Mouse (Mus musculus): ENCODE data around the gene Pgp. TPM values are rescaled to one million over a fixed set of nuclear protein-coding genes. Genes with fewer than 3 reads are reported as not detected.
"Not testable (repeated sequence)": the region's sequence is repeated elsewhere in the genome, so short reads cannot be mapped to it uniquely, and the experiment has no call there.

Pgp gene
- polyA plus RNA-seq, 1 experiment from 2014 or later = 81.0 TPM

DNA sequence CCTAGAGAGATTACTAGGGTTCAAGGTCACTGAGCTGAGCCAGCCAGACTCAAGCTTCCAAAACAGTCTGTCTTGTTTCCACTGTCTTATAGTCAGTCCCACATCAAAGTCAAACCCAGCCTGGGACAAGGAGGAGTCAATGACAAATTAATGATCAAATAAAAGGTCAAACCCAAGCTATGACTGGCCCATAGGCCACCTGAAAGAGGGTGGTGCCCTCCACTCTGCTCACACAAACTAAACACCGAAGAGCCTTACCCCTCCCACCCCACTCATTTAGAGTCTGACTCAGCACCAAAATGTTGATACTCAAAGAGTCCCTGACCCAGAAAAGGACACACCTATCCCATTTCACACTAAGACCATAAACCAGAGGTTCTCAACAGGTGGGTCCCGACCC, 16.8 kb upstream of the Pgp start:
- Histone ChIP-seq H3K4me1 (replicated peaks; ENCODE audit: control insufficient read depth, insufficient read depth, low read length) (peaks cover 8% of the 10 kb centered on the region), H3K4me3 (ENCODE audit: low read depth, low read length) (no peak overlapping the region), H3K36me3 (ENCODE audit: control insufficient read depth, insufficient read depth, low read length) (peaks cover 36% of the 10 kb centered on the region), H3K4me2 (ENCODE audit: low read length) (no peak overlapping the region), H3K27ac (ENCODE audit: low read depth) (no peak overlapping the region), H3K9ac (ENCODE audit: low read length) (no peak overlapping the region), H3K9me3 (ENCODE audit: control insufficient read depth, low read length) (no peaks in the 10 kb centered on the region), H3K27me3 (replicated peaks; ENCODE audit: control insufficient read depth, insufficient read depth, low read length) (no peaks in the 10 kb centered on the region)
- WGBS = 74% methylated on average over 2 of the region's 2 CpGs
- no peak for ATAC-seq (replicated peaks; ENCODE audit: low FRiP score, low TSS enrichment, low read depth)
- no peak for DNase-seq (ENCODE audit: low spot score)

DNA sequence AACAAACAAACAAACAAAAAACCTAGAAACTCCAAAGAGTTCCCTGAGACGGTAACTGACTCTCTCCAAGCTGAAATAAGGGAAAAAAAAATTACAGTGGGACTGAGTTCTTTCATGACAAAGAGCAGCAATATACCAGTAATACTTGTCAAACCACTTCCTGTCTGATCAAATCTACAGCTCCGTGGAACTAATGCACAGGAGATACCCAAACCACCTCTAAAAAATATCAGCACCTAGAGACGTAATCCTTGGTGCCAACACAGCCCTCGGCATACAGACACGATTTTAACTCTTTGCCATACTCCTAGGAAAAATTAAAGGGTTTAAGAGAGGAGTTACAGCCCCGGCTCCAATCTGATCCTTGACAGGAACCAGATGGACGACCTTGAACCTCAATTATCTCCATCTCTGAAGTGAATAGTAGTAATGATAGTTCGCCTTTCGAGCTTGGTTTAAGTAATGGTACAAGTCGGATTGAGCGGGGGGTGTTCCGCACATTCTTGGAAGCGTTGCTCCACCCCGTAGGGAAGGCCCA, 15.9 kb upstream of the Pgp start:
- H3K4me1 ChIP-seq (replicated peaks; ENCODE audit: control insufficient read depth, insufficient read depth, low read length) = peaks cover 8% of the 10 kb centered on the region
- peak overlapping the region; percentile 97 for H3K27ac ChIP-seq (ENCODE audit: low read depth)
- peak overlapping the region; percentile 79 for H3K4me2 ChIP-seq (ENCODE audit: low read length)
- 3% methylated on average over 14 of the region's 14 CpGs for WGBS
- H3K4me3 ChIP-seq (ENCODE audit: low read depth, low read length) = peak overlapping the region; percentile 90
- ATAC-seq (replicated peaks; ENCODE audit: low FRiP score, low TSS enrichment, low read depth) = no peak; the same call in none of the 2 replicates
- H3K9me3 ChIP-seq (ENCODE audit: control insufficient read depth, low read length) = no peaks in the 10 kb centered on the region
- peak overlapping the region; percentile 89 for H3K9ac ChIP-seq (ENCODE audit: low read length)
- DNase-seq (ENCODE audit: low spot score) = no peak
- H3K27me3 ChIP-seq (replicated peaks; ENCODE audit: control insufficient read depth, insufficient read depth, low read length) = no peaks in the 10 kb centered on the region
- H3K36me3 ChIP-seq (ENCODE audit: control insufficient read depth, insufficient read depth, low read length) = peaks cover 27% of the 10 kb centered on the region

DNA sequence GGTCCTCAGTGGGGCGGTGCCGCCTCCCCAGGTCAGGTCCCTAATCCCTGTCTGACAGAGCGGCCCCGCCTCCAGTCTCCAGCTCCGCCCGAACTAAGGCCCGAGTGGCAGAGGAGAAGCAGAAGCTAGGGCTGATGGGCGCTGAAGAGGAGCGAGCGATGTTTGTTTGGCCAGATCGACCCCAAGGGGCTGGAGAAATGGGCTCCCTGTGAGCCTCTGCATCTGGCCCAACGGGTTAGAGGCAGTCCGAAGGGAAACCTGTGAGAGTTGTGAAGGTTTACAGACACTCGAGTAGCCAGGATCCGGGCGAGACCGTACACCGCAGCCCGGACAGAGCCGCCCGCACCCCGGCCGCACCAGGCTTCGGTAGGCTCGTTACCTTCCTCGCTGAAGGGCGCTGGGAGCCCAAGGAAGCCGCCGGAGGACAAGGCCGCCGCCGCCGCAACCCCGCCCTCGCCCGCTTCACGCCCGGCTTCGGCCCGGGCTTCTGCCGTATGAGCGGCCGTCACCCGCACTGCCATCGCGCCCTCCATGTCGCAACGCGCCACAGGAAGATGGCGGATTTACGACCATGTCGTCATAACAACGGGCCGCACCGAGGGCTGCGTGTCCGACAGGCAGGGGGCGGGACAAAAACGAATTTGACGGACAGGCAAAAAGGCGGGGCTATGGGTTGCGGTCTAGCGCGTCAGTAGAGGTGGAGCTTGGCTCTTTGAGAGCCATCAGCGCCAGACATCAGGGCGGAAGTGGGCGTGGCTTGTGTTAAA, 15.3 kb upstream of the Pgp start:
- DNase-seq (ENCODE audit: low spot score) = peak; percentile 100
- under 1% methylated on average over 67 of the region's 67 CpGs for WGBS
- no peaks in the 10 kb centered on the region for H3K27me3 ChIP-seq (replicated peaks; ENCODE audit: control insufficient read depth, insufficient read depth, low read length)
- peak; percentile 93 for ATAC-seq (replicated peaks; ENCODE audit: low FRiP score, low TSS enrichment, low read depth)
- H3K4me3 ChIP-seq (ENCODE audit: low read depth, low read length) = peak overlapping the region; percentile 90
- H3K4me1 ChIP-seq (replicated peaks; ENCODE audit: control insufficient read depth, insufficient read depth, low read length) = peaks cover 8% of the 10 kb centered on the region
- H3K9me3 ChIP-seq (ENCODE audit: control insufficient read depth, low read length) = no peaks in the 10 kb centered on the region
- H3K4me2 ChIP-seq (ENCODE audit: low read length) = peak overlapping the region; percentile 79
- H3K36me3 ChIP-seq (ENCODE audit: control insufficient read depth, insufficient read depth, low read length) = peaks cover 20% of the 10 kb centered on the region
- peak overlapping the region; percentile 97 for H3K27ac ChIP-seq (ENCODE audit: low read depth)
- peak overlapping the region; percentile 89 for H3K9ac ChIP-seq (ENCODE audit: low read length)

DNA sequence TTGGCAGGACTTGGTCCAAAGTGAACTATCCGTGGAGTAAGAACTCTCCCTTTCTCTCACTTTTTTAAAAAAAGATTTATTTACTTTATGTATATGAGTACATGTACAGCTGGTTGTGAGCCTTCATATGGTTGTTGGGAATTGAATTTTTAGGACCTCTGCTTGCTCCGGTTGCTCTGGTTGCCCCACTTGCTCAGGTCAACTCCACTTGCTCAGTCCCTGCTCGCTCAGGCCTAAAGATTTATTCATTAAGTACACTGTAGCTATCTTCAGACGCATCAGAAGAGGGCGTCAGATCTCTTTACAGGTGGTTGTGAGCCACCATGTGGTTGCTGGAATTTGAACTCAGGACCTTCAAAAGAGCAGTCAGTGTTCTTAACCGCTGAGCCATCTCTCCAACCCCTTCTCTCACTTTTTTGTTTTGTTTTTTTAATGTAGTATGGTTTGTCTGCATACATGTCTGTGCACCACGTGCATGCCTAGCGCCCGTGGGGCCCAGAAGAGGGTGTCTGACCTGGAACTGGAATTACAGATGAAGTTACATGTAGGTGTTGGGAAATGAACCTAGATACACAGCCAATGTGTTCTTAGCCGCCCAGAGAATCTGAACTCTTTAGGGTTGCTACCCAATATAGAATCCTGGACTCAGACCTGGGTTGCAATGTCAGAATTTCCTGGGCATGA, 14.5 kb upstream of the Pgp start:
- DNase-seq (ENCODE audit: low spot score); H3K4me1 ChIP-seq (replicated peaks; ENCODE audit: control insufficient read depth, insufficient read depth, low read length); H3K9me3 ChIP-seq (ENCODE audit: control insufficient read depth, low read length); H3K9ac ChIP-seq (ENCODE audit: low read length); H3K27me3 ChIP-seq (replicated peaks; ENCODE audit: control insufficient read depth, insufficient read depth, low read length): not testable (repeated sequence)
- 52% methylated on average over 10 of the region's 10 CpGs for WGBS
- H3K27ac ChIP-seq (ENCODE audit: low read depth) = 0 out of 2 replicates have a peak overlapping the region, but pooled peaks have one; percentile 22
- H3K4me3 ChIP-seq (ENCODE audit: low read depth, low read length) = peak overlapping the region; percentile 90; the same call in 1 of the 2 replicates
- H3K4me2 ChIP-seq (ENCODE audit: low read length) = peak overlapping the region; percentile 79
- ATAC-seq (replicated peaks; ENCODE audit: low FRiP score, low TSS enrichment, low read depth) = peak; percentile 5
- peaks cover 16% of the 10 kb centered on the region for H3K36me3 ChIP-seq (ENCODE audit: control insufficient read depth, insufficient read depth, low read length)

DNA sequence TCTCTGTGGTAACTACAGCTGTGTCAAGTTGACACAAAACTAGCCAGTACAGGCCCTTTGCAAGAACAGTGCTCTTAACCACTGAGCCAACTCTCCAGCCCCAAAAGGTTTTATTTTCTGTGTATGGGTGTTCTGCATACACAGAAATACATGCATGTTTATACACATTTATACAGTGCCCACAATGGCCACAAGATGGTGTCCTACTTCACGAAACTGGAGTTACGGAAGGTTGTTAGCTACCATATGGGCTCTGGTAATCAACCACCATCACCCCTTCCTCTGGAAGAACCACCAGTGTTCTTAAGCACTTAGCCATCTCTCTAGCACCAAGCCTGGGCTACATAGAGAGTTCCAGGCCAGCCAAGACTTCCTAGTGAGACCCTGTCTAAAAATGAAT, 8.6 kb upstream of the Pgp start:
- no peaks in the 10 kb centered on the region for H3K4me1 ChIP-seq (replicated peaks; ENCODE audit: control insufficient read depth, insufficient read depth, low read length)
- no peak for ATAC-seq (replicated peaks; ENCODE audit: low FRiP score, low TSS enrichment, low read depth)
- H3K36me3 ChIP-seq (ENCODE audit: control insufficient read depth, insufficient read depth, low read length) = no peaks in the 10 kb centered on the region
- no peak overlapping the region for H3K4me3 ChIP-seq (ENCODE audit: low read depth, low read length)
- H3K27ac ChIP-seq (ENCODE audit: low read depth) = no peak overlapping the region
- H3K4me2 ChIP-seq (ENCODE audit: low read length) = no peak overlapping the region
- no peak overlapping the region for H3K9ac ChIP-seq (ENCODE audit: low read length)
- H3K27me3 ChIP-seq (replicated peaks; ENCODE audit: control insufficient read depth, insufficient read depth, low read length) = no peaks in the 10 kb centered on the region
- H3K9me3 ChIP-seq (ENCODE audit: control insufficient read depth, low read length) = no peaks in the 10 kb centered on the region
- 79% methylated on average over 2 of the region's 2 CpGs for WGBS
- DNase-seq (ENCODE audit: low spot score) = no peak

DNA sequence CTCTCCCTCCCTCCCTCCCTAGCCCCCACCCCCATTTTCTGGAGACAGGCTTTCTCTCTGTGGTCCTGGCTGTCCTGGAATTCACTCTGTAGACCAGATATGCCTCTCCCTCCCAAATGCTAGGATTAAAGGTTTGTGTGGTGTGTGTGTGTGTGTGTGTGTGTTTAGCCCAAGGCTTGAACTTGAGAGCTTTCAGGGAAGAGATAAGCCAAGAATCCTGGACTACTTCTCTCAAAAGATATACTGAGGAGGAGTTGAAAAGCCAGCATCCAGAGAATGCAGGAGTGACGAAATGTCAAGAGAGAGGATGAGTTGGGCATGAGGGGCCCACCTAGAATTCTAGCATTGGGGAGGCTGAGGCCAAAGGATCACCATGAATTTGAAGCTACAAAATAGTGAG, 7.3 kb upstream of the Pgp start:
- ATAC-seq (replicated peaks; ENCODE audit: low FRiP score, low TSS enrichment, low read depth) = no peak
- Histone ChIP-seq H3K4me2 (ENCODE audit: low read length) (no peak overlapping the region), H3K9ac (ENCODE audit: low read length) (no peak overlapping the region), H3K36me3 (ENCODE audit: control insufficient read depth, insufficient read depth, low read length) (no peaks in the 10 kb centered on the region), H3K9me3 (ENCODE audit: control insufficient read depth, low read length) (no peaks in the 10 kb centered on the region), H3K4me3 (ENCODE audit: low read depth, low read length) (no peak overlapping the region), H3K27ac (ENCODE audit: low read depth) (no peak overlapping the region), H3K27me3 (replicated peaks; ENCODE audit: control insufficient read depth, insufficient read depth, low read length) (no peaks in the 10 kb centered on the region), H3K4me1 (replicated peaks; ENCODE audit: control insufficient read depth, insufficient read depth, low read length) (no peaks in the 10 kb centered on the region)
- WGBS = 96% methylated on average over 1 of the region's 1 CpGs
- DNase-seq (ENCODE audit: low spot score) = no peak

DNA sequence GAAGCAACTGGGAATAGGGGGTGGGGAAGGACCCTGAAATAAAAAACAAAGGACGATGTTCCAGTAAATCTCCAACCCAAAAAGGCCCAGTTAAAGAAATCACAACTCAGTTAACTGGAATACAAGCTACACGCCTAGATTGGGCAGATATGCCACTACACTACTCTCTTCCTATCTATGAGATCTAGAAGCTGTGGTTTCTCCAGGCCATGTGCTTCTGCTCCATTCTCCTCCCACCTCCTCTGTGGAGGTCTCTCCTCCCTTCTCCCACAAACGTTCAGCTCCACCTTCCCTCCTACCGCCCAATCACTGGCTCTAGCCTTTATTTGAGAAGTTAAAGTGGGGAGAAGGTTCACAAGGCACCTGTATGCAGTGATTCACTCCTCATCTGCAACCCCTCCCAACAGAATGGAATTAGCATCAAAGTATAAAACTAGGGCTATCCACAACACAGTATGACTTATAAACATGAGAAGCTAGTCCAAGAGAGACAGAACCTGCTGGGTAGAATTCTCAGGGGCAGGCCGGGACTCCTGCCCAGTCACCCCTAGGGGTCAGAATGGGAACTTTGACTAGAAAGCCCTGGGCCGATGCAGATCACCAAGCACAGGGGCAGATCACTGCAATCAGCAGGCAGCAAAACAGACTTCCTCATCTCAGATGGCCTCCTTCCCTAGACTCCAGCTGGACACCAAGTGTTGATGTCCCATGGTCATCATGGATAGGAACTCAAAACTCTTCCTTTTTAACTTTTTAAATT, 6.6 kb upstream of the Pgp start:
- Histone ChIP-seq H3K4me3 (ENCODE audit: low read depth, low read length) (no peak overlapping the region), H3K27ac (ENCODE audit: low read depth) (no peak overlapping the region), H3K9ac (ENCODE audit: low read length) (no peak overlapping the region), H3K36me3 (ENCODE audit: control insufficient read depth, insufficient read depth, low read length) (no peaks in the 10 kb centered on the region), H3K27me3 (replicated peaks; ENCODE audit: control insufficient read depth, insufficient read depth, low read length) (no peaks in the 10 kb centered on the region), H3K4me2 (ENCODE audit: low read length) (no peak overlapping the region), H3K4me1 (replicated peaks; ENCODE audit: control insufficient read depth, insufficient read depth, low read length) (no peaks in the 10 kb centered on the region), H3K9me3 (ENCODE audit: control insufficient read depth, low read length) (no peaks in the 10 kb centered on the region)
- WGBS = 53% methylated on average over 6 of the region's 6 CpGs
- DNase-seq (ENCODE audit: low spot score) (no peak), ATAC-seq (replicated peaks; ENCODE audit: low FRiP score, low TSS enrichment, low read depth) (no peak)

DNA sequence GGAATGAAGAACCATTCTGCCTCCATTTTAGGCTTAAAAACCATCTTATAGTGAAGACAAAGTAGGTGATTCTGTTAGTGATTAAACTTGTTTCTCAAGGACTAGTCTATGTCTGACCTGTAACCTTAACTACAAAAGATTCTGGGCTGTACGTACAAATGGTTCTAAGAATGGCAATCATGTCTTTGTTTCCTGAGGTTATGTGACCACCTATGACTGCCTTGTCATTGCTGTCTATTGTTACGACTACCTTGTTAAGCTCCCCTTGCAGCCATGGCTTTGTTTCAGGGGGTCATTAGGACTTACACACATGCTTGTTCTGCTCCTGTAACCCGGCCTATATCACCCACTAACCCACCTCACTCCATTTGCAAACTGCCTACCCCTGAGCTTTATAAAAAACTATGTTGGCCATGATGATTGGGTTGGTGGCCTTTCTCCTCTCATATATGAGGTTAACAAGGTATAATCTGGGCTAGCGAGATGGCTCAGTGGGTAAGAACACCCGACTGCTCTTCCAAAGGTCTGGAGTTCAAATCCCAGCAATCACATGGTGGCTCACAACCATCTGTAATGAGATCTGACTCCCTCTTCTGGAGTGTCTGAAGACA, 1.5 kb upstream of the Pgp start:
- no peak for DNase-seq (ENCODE audit: low spot score)
- H3K9me3 ChIP-seq (ENCODE audit: control insufficient read depth, low read length) = no peaks in the 10 kb centered on the region
- 93% methylated on average over 5 of the region's 5 CpGs for WGBS
- H3K36me3 ChIP-seq (ENCODE audit: control insufficient read depth, insufficient read depth, low read length) = peaks cover 7% of the 10 kb centered on the region
- H3K9ac ChIP-seq (ENCODE audit: low read length) = no peak overlapping the region
- H3K4me1 ChIP-seq (replicated peaks; ENCODE audit: control insufficient read depth, insufficient read depth, low read length) = peaks cover 22% of the 10 kb centered on the region
- ATAC-seq (replicated peaks; ENCODE audit: low FRiP score, low TSS enrichment, low read depth) = no peak
- no peak overlapping the region for H3K4me2 ChIP-seq (ENCODE audit: low read length)
- H3K4me3 ChIP-seq (ENCODE audit: low read depth, low read length) = no peak overlapping the region
- no peak overlapping the region for H3K27ac ChIP-seq (ENCODE audit: low read depth)
- no peaks in the 10 kb centered on the region for H3K27me3 ChIP-seq (replicated peaks; ENCODE audit: control insufficient read depth, insufficient read depth, low read length)

Data from intestine, embryonic 14.5 days (tissue).